Mouse (Mus musculus) cerebellum, postnatal 10 days (tissue): Measurements from ENCODE around the gene Hs3st4.
A peak's percentile ranks its signal among the peaks of the same experiment; 100 is the strongest.

Experiments used
- DNase-seq, 2 experiments: peaks; one replicate each; pipeline ENCODE4 v3.0.0; 2021; ENCODE audit warnings: mixed read lengths in 2 of 2

Hs3st4 gene

GRCm38 (mm10) chr7:123982461-123983038 is at the start of gene Hs3st4:
Gene Hs3st4 (plus strand): TSS chr7:123982869.
- DNase-seq = peak; percentile 55 to 65

DNA sequence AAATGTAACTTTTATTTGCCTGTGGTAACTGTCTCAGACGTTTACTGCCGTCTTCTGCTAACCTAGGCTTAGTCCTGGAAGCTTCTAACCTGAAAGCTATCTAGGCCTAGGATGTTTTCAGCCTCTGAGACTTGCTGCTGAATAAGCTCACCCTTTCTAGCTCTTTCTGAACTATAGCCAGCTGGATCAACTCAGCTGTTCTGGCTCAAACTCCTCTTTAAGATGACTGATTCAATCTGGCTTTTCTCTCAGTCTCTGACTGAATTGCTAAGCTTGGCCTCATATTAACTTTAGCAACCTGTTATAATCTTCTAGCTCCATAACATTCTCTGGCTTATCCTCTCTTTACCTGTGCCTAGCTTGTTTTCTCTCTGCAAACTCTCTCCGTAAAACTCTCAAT is 35.8 kb upstream of the Hs3st4 start:
- no peak for DNase-seq

DNA sequence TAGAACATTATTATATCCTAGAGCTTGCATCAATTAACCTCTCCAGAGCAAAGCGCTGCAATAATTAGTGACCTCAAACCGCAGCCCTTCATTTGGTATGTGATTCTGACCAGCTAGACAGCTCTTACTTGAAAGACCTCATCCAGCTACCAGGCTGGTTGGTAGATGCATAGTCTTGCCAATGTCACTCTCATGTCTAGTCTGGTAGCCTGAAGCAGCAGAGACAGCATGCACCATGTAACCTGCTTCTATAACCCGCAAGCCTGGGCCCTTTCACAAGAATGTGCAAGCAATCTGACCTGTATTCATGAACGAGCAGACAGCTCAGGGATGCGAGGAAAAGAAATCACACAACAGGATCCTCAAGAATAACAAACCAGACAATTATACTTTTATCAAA is 19.6 kb upstream of the Hs3st4 start:
- DNase-seq = no peak

GRCm38 (mm10) chr7:123964559-123965142 is 18.0 kb upstream of the Hs3st4 start:
- peak in 1 of 2 experiments; percentile 57 for DNase-seq

DNA sequence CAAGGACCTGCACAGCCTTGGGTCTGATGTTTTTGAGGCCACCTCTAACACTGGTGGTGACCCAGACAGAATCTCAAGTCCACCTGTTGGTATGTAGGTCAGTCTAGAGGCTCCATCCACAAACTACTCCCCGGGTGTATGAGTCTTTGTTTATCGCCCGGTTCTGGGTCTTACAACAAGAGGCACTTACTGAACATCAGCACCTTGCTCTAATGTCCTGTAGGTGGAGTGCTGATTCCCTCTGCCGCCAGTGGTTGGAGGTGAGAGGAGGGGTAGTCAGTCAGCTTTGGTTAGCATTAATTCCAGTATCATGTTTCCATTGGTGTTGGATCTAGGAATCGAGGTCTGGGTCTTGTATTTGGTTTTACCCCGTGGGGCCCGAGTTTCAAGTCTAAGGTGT is 17.2 kb upstream of the Hs3st4 start:
- no peak for DNase-seq

GRCm38 (mm10) chr7:123975441-123975840 is 7.2 kb upstream of the Hs3st4 start:
- no peak for DNase-seq

- no peak for DNase-seq
Observed at GRCm38 (mm10) chr7:123981435-123981834, 1.2 kb upstream of the Hs3st4 start.

DNA sequence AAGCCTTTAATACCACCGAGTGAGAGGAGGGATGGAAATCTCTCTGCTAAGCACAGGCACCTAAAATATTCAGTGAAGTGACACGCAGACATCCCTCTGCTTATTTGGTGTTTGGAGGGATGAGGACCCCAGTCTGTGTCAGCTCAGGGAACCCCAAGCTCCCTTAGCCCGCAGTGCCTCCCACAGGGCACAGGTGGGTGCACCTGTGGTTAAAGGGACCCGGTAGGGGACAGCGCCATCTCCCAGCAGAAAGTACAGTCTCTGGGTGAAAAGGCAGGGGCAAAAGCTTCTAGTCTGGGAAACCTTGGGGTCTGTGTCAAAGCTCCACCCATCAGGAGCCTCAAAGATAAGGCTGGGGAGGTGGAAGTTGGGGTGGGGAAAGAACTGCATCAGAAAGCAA is 659 bp upstream of the Hs3st4 start:
- DNase-seq = peak; percentile 17 to 33

GRCm38 (mm10) chr7:123983177-123984046 is 743 bp downstream of the Hs3st4 start:
- DNase-seq = peak; percentile 31 to 38

DNA sequence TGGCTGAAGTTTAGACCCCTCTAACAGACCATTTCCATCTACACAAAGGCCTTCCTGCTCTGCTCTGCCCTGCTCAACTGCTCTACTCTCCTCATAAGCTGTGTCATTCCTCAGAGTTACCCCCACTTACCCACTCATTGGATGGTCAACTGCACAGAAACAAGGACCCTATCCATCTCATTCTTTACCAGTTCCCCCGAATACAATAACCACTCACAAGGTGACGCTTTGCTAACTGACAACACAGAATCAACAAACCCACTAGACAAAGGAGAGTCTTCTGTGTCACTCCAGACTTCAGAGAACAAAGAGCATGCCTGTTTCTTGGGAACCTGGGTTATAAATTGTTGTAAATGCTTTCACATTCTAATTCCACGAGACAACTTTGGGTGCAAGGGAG is 9.5 kb downstream of the Hs3st4 start:
- no peak for DNase-seq

DNA sequence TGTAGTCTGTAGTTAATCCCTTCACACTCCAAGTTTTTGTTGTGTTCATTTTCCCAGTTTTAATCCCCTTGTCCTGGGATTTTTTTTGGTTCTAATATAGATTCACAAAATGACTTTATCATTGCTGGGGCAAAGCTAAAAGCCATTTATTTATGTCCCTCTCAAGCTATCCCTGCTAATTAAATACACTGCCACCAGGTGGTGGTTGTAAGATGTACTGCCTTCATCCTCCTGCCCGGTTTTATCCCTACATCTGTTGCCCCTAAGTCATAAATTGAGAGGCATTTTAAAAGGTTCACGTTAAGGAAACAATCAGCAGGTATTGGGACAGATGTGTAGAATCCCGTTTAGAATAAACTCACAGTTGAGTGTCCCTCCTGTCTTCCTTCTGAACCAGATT is 14.6 kb downstream of the Hs3st4 start:
- DNase-seq = peak; percentile 26 to 52

DNA sequence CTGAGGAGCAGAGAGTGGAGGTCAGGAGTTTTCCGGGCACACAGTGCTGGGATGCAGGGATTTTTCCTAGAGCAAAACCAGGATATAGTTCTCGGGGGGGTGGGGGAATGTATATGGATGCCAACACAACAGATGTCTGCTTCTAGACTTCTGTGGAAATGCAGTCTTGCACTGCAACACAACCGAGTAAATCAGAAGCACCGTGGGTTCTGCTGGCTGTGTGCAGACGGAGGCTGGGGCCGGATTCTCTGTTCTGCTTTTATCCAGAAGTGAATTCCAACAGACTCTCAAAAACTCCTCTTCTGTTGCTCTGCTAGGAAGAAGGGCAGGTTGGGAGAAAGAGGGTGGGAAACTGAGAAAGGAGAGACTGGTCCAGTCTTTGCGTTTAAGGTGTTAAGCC is 15.9 kb downstream of the Hs3st4 start:
- peak; percentile 8 to 10 for DNase-seq

- DNase-seq = no peak
Observed at GRCm38 (mm10) chr7:124026908-124027307, 44.2 kb downstream of the Hs3st4 start.

DNA sequence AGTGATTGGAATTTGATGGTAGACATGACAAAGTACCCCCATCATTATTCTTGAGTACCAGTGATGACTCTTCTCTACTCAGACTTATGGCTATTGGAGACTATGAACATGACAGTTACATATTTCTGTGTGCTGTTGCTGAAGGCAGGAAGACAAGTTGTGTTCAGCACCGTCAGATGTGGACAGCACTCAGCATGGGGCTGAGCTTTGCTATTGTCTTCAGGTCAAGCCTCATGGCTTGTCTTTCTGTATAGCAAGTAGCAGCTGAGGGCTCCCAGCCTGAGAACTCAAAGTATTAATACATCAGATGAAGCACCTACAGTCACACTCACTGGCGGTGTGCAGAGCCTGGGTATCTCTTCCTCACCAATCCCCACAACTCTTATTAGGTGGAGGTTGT is 49.6 kb downstream of the Hs3st4 start:
- no peak for DNase-seq

DNA sequence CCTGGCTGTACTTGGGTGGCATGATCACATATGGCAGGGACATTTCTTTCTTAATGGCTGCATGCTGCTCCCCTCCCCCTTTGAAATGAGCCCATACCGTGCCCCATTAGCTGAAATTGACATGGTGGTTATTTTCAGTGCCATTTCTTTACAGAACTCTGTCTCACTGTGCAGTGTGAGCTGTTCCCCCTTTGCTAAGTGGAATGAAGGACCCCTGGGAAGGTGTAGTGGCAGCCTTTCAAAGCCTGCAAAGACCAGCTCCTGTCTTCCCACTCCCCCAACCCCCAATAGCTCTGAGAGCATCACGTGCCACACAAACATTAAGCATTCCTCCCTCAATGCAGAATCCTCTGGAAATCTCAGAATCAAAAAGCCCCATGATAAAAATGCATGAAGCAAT is 50.7 kb downstream of the Hs3st4 start:
- DNase-seq = peak in 1 of 2 experiments; percentile 12

DNA sequence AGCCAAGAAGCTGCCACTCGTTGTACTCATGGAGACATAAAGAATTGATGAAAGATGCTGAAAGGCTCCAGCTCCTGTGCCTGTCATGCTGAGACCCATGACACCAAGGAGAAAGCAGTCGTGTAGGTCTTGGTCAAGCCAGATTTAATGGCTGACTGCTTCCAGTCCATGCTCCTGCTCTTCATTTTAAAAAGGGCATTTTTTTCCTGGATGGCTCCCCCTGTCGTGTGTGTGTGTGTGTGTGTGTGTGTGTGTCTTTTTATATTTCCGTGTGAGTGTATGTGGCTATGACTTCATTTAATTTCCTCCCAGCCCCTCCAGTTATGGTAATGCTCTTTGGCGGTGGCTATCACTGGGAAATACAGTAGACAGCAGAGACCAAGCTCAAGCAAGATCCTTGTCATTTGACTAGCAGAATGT is 54.6 kb downstream of the Hs3st4 start:
- DNase-seq = peak; percentile 3 to 6

GRCm38 (mm10) chr7:124039142-124039541 is 56.5 kb downstream of the Hs3st4 start:
- no peak for DNase-seq

- DNase-seq = no peak
Observed at GRCm38 (mm10) chr7:124047382-124047781, 64.7 kb downstream of the Hs3st4 start.

- peak; percentile 70 to 72 for DNase-seq
Observed at GRCm38 (mm10) chr7:124048971-124049370, 66.3 kb downstream of the Hs3st4 start.

- no peak for DNase-seq
Observed at GRCm38 (mm10) chr7:124050421-124050820, 67.8 kb downstream of the Hs3st4 start.

GRCm38 (mm10) chr7:124083741-124084140 is 101.1 kb downstream of the Hs3st4 start:
- DNase-seq = no peak

GRCm38 (mm10) chr7:124129019-124129418 is 146.3 kb downstream of the Hs3st4 start:
- DNase-seq = peak; percentile 50 to 73

DNA sequence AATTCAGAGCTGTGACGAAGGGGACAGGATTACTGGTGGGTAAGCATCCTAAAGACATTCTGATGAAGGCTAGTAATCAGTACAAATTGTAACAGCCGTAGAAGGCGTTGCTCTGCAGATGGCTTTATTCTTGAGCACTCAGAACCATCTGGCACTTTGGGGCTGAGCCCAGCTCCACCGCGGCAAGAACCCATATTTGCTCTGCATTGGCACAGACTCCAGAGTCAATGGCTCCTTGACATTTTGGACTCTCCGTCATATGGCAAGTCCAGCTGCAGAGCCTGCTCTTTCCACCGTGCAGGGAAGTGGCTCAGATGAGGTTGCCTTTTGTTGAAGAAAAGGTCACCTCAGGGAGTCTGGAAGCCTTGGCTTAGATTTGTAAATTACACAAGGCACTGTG is 148.6 kb downstream of the Hs3st4 start:
- DNase-seq = peak; percentile 97 to 98

DNA sequence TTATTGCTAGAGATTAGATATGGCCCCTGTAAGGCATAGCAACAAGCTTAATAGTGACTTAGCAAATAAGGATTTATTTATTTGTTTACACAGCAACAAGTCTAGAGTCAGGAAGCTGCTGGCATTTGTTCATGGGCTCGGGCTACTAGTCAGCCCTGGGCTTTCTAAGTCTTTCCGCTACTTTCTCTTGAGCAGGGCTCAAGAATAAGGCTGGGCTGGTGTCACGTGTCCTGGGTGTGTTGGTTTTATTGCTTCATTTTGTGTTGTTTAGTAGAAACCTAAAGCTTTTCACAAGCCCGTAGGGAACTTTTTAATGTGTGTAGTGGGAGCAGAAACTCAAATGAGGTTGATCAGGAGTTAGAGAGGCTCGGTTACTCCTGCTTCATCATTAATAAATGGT is 153.5 kb downstream of the Hs3st4 start:
- DNase-seq = no peak
